Mouse (Mus musculus) CH12.LX (cell line): ENCODE data around the gene Slc9a3r1. TPM values are rescaled to one million over a fixed set of nuclear protein-coding genes. Genes with fewer than 3 reads are reported as not detected.

Source experiments
- DNase-seq: peaks from one replicate; pipeline ENCODE4 v3.0.0-alpha.2; 2013; ENCODE audit errors: extremely low read depth
- H3K27ac ChIP-seq: 2 replicates; pipeline ENCODE4 v1.5.1; 2012; ENCODE audit warnings: low read depth, mild to moderate bottlenecking, control low read depth, moderate library complexity; ENCODE audit not compliant: insufficient read depth
- H3K27me3 ChIP-seq: replicated peaks from 2 replicates; pipeline ENCODE3; 2012; ENCODE audit warnings: inconsistent platforms
- H3K36me3 ChIP-seq, 2 experiments: replicated peaks in 1 of 2; 2 replicates each; pipeline versions ENCODE3 to v1.6.1; 2012; ENCODE audit warnings: inconsistent platforms in 1 of 2, low read length in 1 of 2, mild to moderate bottlenecking in 1 of 2, mixed read lengths in 1 of 2, moderate library complexity in 1 of 2; ENCODE audit not compliant: control insufficient read depth in 1 of 2, insufficient read depth in 1 of 2
- H3K4me1 ChIP-seq, 2 experiments: 2 replicates each; pipeline ENCODE4 v1.6.1; 2012; ENCODE audit warnings: inconsistent platforms in 1 of 2, moderate library complexity in 1 of 2; ENCODE audit not compliant: insufficient read depth in 2 of 2, control insufficient read depth in 1 of 2
- H3K4me2 ChIP-seq: 2 replicates; pipeline ENCODE4 v1.6.1; 2012; ENCODE audit warnings: low read depth, mild to moderate bottlenecking, control low read depth; ENCODE audit not compliant: poor library complexity, insufficient read depth, severe bottlenecking
- H3K4me3 ChIP-seq, 3 experiments: fragments of 150-350 bp in 1 of 3; sonication (generic) in 1 of 3; replicated peaks in 1 of 3; 2 replicates each; pipeline versions ENCODE3 to v1.5.1; 2011 to 2012; ENCODE audit warnings: low read depth in 2 of 3, low read length in 2 of 3, mild to moderate bottlenecking in 2 of 3, moderate library complexity in 2 of 3, control low read depth in 1 of 3, improper control_type of control experiment in 1 of 3, inconsistent platforms in 1 of 3, mixed read lengths in 1 of 3; ENCODE audit not compliant: poor library complexity in 1 of 3
- H3K79me2 ChIP-seq: replicated peaks from 2 replicates; pipeline ENCODE4 v1.6.1; 2012; ENCODE audit warnings: mild to moderate bottlenecking, moderate library complexity; ENCODE audit not compliant: control insufficient read depth, poor library complexity, insufficient read depth, severe bottlenecking; ENCODE audit errors: extremely low read depth
- H3K9ac ChIP-seq: 2 replicates; pipeline ENCODE4 v1.6.1; 2012; ENCODE audit warnings: low read depth, mild to moderate bottlenecking, control low read depth, moderate library complexity; ENCODE audit not compliant: insufficient read depth
- H3K9me3 ChIP-seq: replicated peaks from 2 replicates; pipeline ENCODE3; 2012; ENCODE audit warnings: low read length, inconsistent platforms, mixed read lengths
- BHLHE40 ChIP-seq: IDR thresholded peaks from 2 replicates; pipeline ENCODE4 v1.6.1; 2011; ENCODE audit warnings: mild to moderate bottlenecking, low read depth, low read length, improper control_type of control experiment
- CHD1 ChIP-seq: IDR thresholded peaks from 2 replicates; pipeline ENCODE4 v1.6.1; 2012; ENCODE audit warnings: low read depth, low read length, improper control_type of control experiment, inconsistent platforms
- CHD2 ChIP-seq: IDR thresholded peaks from 2 replicates; pipeline ENCODE4 v1.6.1; 2011; ENCODE audit warnings: low read length, improper control_type of control experiment
- CTCF ChIP-seq, 2 experiments: IDR thresholded peaks in 1 of 2; conservative IDR thresholded peaks in 1 of 2; 2 replicates each; pipeline ENCODE4 v1.5.1; 2011 to 2012; ENCODE audit warnings: low read depth in 2 of 2, low read length in 2 of 2, improper control_type of control experiment in 1 of 2, inconsistent platforms in 1 of 2, mild to moderate bottlenecking in 1 of 2, moderate library complexity in 1 of 2
- E2F4 ChIP-seq: IDR thresholded peaks from 2 replicates; pipeline ENCODE4 v1.6.1; 2011; ENCODE audit warnings: low read depth, low read length, improper control_type of control experiment; ENCODE audit not compliant: insufficient replicate concordance
- ETS1 ChIP-seq: conservative IDR thresholded peaks from 2 replicates; pipeline ENCODE4 v1.6.1; 2012; ENCODE audit warnings: low read depth, mild to moderate bottlenecking, inconsistent platforms, low read length, improper control_type of control experiment, moderate library complexity
- HCFC1 ChIP-seq: IDR thresholded peaks from 2 replicates; pipeline ENCODE4 v1.6.1; 2012; ENCODE audit warnings: low read depth, mild to moderate bottlenecking, inconsistent platforms, low read length, improper control_type of control experiment
- JUN ChIP-seq: IDR thresholded peaks from 2 replicates; pipeline ENCODE4 v1.6.1; 2011; ENCODE audit warnings: low read depth, mild to moderate bottlenecking, low read length, improper control_type of control experiment, moderate library complexity; ENCODE audit not compliant: insufficient read depth
- JUND ChIP-seq: conservative IDR thresholded peaks from 2 replicates; pipeline ENCODE4 v1.6.1; 2011; ENCODE audit warnings: low read depth, low read length, improper control_type of control experiment
- KAT2A ChIP-seq: IDR thresholded peaks from 2 replicates; pipeline ENCODE4 v1.6.1; 2012; ENCODE audit warnings: low read length, improper control_type of control experiment, inconsistent platforms; ENCODE audit not compliant: insufficient replicate concordance
- MAFK ChIP-seq: IDR thresholded peaks from 2 replicates; pipeline ENCODE4 v1.6.1; 2011; ENCODE audit warnings: low read length, improper control_type of control experiment; ENCODE audit not compliant: insufficient replicate concordance
- MAZ ChIP-seq: IDR thresholded peaks from 2 replicates; pipeline ENCODE4 v1.6.1; 2012; ENCODE audit warnings: low read depth, mild to moderate bottlenecking, inconsistent platforms, low read length, improper control_type of control experiment, moderate library complexity
- MEF2A ChIP-seq: IDR thresholded peaks from 2 replicates; pipeline ENCODE4 v1.6.1; 2014; ENCODE audit warnings: low read depth, mild to moderate bottlenecking, inconsistent platforms, low read length, improper control_type of control experiment, borderline replicate concordance
- MYC ChIP-seq: IDR thresholded peaks from 2 replicates; pipeline ENCODE4 v1.6.1; 2011; ENCODE audit warnings: low read depth, mild to moderate bottlenecking, improper control_type of control experiment, low read length
- NELFE ChIP-seq: IDR thresholded peaks from 2 replicates; pipeline ENCODE4 v1.6.1; 2011; ENCODE audit warnings: low read depth, low read length, improper control_type of control experiment
- NRF1 ChIP-seq: IDR thresholded peaks from 2 replicates; pipeline ENCODE4 v1.6.1; 2014; ENCODE audit warnings: low read depth, mild to moderate bottlenecking, inconsistent platforms, low read length, improper control_type of control experiment, moderate library complexity
- POLR2AphosphoS2 ChIP-seq: IDR thresholded peaks from 2 replicates; pipeline ENCODE4 v1.6.1; 2011; ENCODE audit warnings: low read depth, low read length, improper control_type of control experiment
- RAD21 ChIP-seq: IDR thresholded peaks from 2 replicates; pipeline ENCODE4 v1.6.1; 2011; ENCODE audit warnings: low read depth, mild to moderate bottlenecking, low read length, improper control_type of control experiment, moderate library complexity
- SIN3A ChIP-seq: IDR thresholded peaks from 2 replicates; pipeline ENCODE4 v1.6.1; 2012; ENCODE audit warnings: low read length, improper control_type of control experiment, inconsistent platforms
- SMC3 ChIP-seq: IDR thresholded peaks from 2 replicates; pipeline ENCODE4 v1.6.1; 2011; ENCODE audit warnings: low read depth, low read length, improper control_type of control experiment
- TCF12 ChIP-seq: IDR thresholded peaks from 2 replicates; pipeline ENCODE4 v1.6.1; 2014; ENCODE audit warnings: low read depth, mild to moderate bottlenecking, inconsistent platforms, low read length, improper control_type of control experiment
- UBTF ChIP-seq: IDR thresholded peaks from 2 replicates; pipeline ENCODE4 v1.6.1; 2012; ENCODE audit warnings: low read depth, mild to moderate bottlenecking, inconsistent platforms, low read length, improper control_type of control experiment, moderate library complexity
- ZC3H11A ChIP-seq: IDR thresholded peaks from 2 replicates; pipeline ENCODE4 v1.6.1; 2012; ENCODE audit warnings: low read depth, mild to moderate bottlenecking, inconsistent platforms, low read length, improper control_type of control experiment
- ZKSCAN1 ChIP-seq: IDR thresholded peaks from 2 replicates; pipeline ENCODE4 v1.6.1; 2012; ENCODE audit warnings: low read depth, inconsistent platforms, low read length, improper control_type of control experiment, borderline replicate concordance
- ZMIZ1 ChIP-seq: IDR thresholded peaks from 2 replicates; pipeline ENCODE4 v1.6.1; 2012; ENCODE audit warnings: low read depth, mild to moderate bottlenecking, inconsistent platforms, low read length, improper control_type of control experiment
- ZNF384 ChIP-seq: IDR thresholded peaks from 2 replicates; pipeline ENCODE4 v1.6.1; 2012; ENCODE audit warnings: low read depth, low read length, improper control_type of control experiment, inconsistent platforms
- dilution Hi-C: fragments of 300-500 bp; cut with MboI; formaldehyde crosslinking; loops from 2 replicates; pipeline ENCODE4 v1.14.3; 2020; ENCODE audit warnings: low sequenced_read_pairs; ENCODE audit not compliant: extremely low pct_unique_long_range_greater_than_20kb, extremely low pct_ligation_motif_present
- in situ Hi-C: fragments of 300-500 bp; cut with MboI; formaldehyde crosslinking; loops from 3 replicates; pipeline ENCODE4 v1.14.3; 2019; ENCODE audit warnings: low sequenced_read_pairs, low pct_ligation_motif_present, low pct_unique_long_range_greater_than_20kb, mixed read lengths
- polyA plus RNA-seq: library from polyadenylated mRNA; unstranded; fragments of >175 nt; gene quantifications from 2 replicates; pipeline ENCODE4 v1.2.1, GENCODE M21; 2012; ENCODE audit warnings: low read depth; ENCODE audit not compliant: insufficient read length
- total RNA-seq, 2 experiments: library from RNA; depleted of rRNA; stranded (reverse); fragments of 300-350 nt in 1 of 2; fragments of >200 nt in 1 of 2; gene quantifications; 2 replicates each; pipeline ENCODE4 v1.2.3; 2012 to 2014

The Slc9a3r1 gene
- total and polyA plus RNA-seq, 3 experiments: 51.9 to 69.0 (median 63.7) TPM

- H3K79me2 ChIP-seq: peaks cover 20% of the 10 kb centered on the region
- TF ChIP-seq SIN3A (0 out of 2 replicates have a peak, but pooled peaks have one; percentile 22), MEF2A (no peak), HCFC1 (no peak)
- no peak overlapping the region for H3K27ac ChIP-seq
- no peak overlapping the region for H3K9ac ChIP-seq
- no peak overlapping the region for H3K4me2 ChIP-seq
- no peaks in the 10 kb centered on the region for H3K9me3 ChIP-seq
- in situ Hi-C loops: no loop called here
- peaks cover 12 to 68% of the 10 kb centered on the region in 2 experiments for H3K36me3 ChIP-seq
- H3K4me1 ChIP-seq: peaks cover 34 to 50% of the 10 kb centered on the region in 2 experiments
- dilution Hi-C loops: no loop called here
- no peak for DNase-seq
- H3K4me3 ChIP-seq: no peak overlapping the region
- H3K27me3 ChIP-seq: no peaks in the 10 kb centered on the region
Observed at GRCm38 (mm10) chr11:115171125-115171524, 8.0 kb downstream of the Slc9a3r1 start.

- in situ Hi-C loops: no loop called here
- dilution Hi-C loops: no loop called here
- peaks cover 33 to 42% of the 10 kb centered on the region in 2 experiments for H3K4me1 ChIP-seq
Observed at GRCm38 (mm10) chr11:115172825-115173287, 9.7 kb downstream of the Slc9a3r1 start.

DNA sequence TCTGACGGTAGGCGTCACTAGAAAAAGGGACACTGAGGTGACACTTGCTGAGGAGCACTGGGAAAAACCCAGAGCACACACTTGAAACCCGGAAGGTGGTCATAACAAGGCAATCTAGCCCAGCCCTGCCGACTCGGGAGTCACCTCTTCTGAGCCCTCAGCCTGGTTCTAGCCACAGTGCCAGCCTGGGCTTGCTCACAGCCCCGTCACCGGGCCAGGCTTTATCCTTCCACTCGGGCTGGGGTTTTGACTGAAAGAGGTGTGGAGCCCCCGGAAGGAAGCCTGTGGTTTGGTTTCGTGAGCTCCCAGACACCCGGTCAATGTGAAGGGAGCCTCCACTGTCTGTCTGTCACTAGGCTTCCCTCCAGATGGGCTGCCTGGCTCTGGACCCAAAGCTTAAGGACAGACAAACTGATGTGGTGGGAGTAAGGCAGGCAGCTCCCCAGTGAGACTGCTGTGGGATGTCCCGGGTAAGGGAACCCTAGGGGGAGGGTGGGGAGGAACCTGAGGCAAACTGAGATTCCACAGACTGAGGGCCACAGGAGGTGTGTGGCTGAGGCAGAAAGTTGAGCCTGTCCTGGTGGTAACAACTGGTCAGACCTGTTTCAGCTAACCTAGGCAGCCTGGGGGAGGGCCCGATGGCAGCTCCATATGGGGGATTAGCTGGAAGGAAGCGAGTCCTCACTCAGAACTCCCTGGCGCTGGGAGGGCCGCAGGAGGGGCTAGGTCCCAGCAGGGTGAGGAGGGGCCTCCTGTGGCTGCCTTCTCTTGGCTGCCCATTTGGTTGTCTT is 10.6 kb downstream of the Slc9a3r1 start:
- peak overlapping the region; percentile 3 to 38 (median 12) for H3K4me3 ChIP-seq
- dilution Hi-C loops: no loop called here
- H3K4me1 ChIP-seq: peaks cover 33 to 42% of the 10 kb centered on the region in 2 experiments
- 0 out of 2 replicates have a peak, but pooled peaks cover 7% of the 10 kb centered on the region for H3K79me2 ChIP-seq
- no peaks in the 10 kb centered on the region for H3K9me3 ChIP-seq
- in situ Hi-C loops: no loop called here
- peak overlapping the region; percentile 84 for H3K27ac ChIP-seq
- H3K27me3 ChIP-seq: no peaks in the 10 kb centered on the region
- peak overlapping the region; percentile 9 for H3K9ac ChIP-seq
- peaks cover 30 to 69% of the 10 kb centered on the region in 2 experiments for H3K36me3 ChIP-seq
- peak overlapping the region; percentile 88 for H3K4me2 ChIP-seq
- DNase-seq: peak; percentile 87
- TF ChIP-seq KAT2A: no peak
- TF ChIP-seq NELFE: peak; percentile 59
- TF ChIP-seq E2F4: no peak
- TF ChIP-seq POLR2AphosphoS2: no peak
- no peak; the same call in 1 of the 2 replicates for TF ChIP-seq SIN3A
- TF ChIP-seq CTCF (conservative IDR thresholded peaks at IDR 0.05 in 1 of 2, IDR thresholded peaks at IDR 0.05 in 1 of 2; ENCODE audit: low read depth in 2 of 2, low read length in 2 of 2): no peak
- no peak for TF ChIP-seq ZKSCAN1
- TF ChIP-seq SMC3: no peak; the same call in 1 of the 2 replicates
- TF ChIP-seq RAD21: no peak; the same call in 1 of the 2 replicates
- TF ChIP-seq UBTF: peak; percentile 94; the same call in 1 of the 2 replicates
- peak; percentile 88 for TF ChIP-seq ETS1
- peak; percentile 97 for TF ChIP-seq CHD1
- peak; percentile 40; the same call in 1 of the 2 replicates for TF ChIP-seq ZMIZ1
- no peak for TF ChIP-seq ZC3H11A
- TF ChIP-seq TCF12: peak; percentile 91

More at GRCm38 (mm10) chr11:115172825-115173287, 9.7 kb downstream of the Slc9a3r1 start:
- TF ChIP-seq JUND (0 out of 2 replicates have a peak, but pooled peaks have one; percentile 42), JUN (peak; percentile 48), ZNF384 (no peak), MAZ (no peak; the same call in 1 of the 2 replicates), CHD2 (peak; percentile 38), SIN3A (peak; percentile 31; the same call in 1 of the 2 replicates), BHLHE40 (peak; percentile 60), NRF1 (no peak; the same call in 1 of the 2 replicates), ETS1 (peak; percentile 71), MAFK (peak; percentile 95), MYC (no peak), KAT2A (0 out of 2 replicates have a peak, but pooled peaks have one; percentile 3), UBTF (no peak)
- H3K9ac ChIP-seq: peak overlapping the region; percentile 9
- H3K9me3 ChIP-seq: no peaks in the 10 kb centered on the region
- peak overlapping the region; percentile 4 to 43 (median 14) for H3K4me3 ChIP-seq
- 0 out of 2 replicates have a peak, but pooled peaks cover 7% of the 10 kb centered on the region for H3K79me2 ChIP-seq
- DNase-seq: peak; percentile 75
- H3K27ac ChIP-seq: peak overlapping the region; percentile 84
- no peaks in the 10 kb centered on the region for H3K27me3 ChIP-seq
- peak overlapping the region; percentile 88 for H3K4me2 ChIP-seq
- H3K36me3 ChIP-seq: peaks cover 27 to 69% of the 10 kb centered on the region in 2 experiments
